Mouse (Mus musculus) layer of hippocampus, adult 11-12 months (tissue): ENCODE results near the gene Cant1.

Source experiments
- DNase-seq: peaks from one replicate; pipeline ENCODE4 v3.0.0; 2022; ENCODE audit warnings: low spot score

Gene Cant1

GRCm38 (mm10) chr11:118418834-118419504 is at the start of gene Cant1:
Gene Cant1, minus strand, starts transcription at chr11:118419086.
- DNase-seq: peak; percentile 99

GRCm38 (mm10) chr11:118467441-118468035 is 48.7 kb upstream of the Cant1 start:
- DNase-seq: no peak

DNA sequence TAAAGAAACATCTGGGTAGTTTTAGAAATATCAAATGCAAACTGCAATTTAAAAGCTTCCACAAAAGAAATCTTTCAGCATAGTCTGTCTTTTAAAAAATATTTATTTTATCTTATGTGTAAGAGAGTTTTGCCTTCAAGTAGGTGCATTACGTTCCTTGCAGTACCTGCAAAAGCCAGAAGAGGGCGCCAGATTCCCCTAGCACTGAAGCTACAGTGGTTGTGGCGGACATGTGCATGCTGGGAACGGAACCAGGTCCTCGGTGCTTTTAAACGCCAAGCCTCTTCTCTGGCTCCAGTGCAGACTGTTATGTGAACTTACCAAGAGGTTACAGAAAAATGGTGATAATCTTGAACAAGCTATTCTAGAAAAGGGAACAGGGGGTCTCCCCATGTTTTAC is 41.4 kb upstream of the Cant1 start:
- DNase-seq: no peak

DNA sequence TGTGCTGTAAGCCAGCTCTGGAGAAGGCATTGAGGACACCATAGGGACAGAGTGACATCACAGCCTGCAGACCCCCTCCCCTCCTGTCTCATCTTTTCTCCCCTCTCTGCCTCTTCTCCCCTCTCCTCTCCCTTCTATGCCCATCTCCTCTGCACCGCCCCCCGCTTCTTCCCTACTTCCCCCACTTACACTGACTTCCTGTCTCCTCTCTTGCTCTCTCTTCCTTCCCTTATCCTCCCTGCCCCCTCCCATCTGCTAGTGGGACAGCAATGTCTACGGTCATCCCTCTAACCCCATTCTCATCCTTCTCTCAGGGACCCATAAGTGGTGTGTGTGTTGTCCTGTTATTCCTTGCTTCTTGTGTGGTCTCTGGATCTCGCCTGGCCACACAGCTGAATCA is 40.6 kb upstream of the Cant1 start:
- no peak for DNase-seq

GRCm38 (mm10) chr11:118459051-118459450 is 40.2 kb upstream of the Cant1 start:
- DNase-seq: peak; percentile 57

DNA sequence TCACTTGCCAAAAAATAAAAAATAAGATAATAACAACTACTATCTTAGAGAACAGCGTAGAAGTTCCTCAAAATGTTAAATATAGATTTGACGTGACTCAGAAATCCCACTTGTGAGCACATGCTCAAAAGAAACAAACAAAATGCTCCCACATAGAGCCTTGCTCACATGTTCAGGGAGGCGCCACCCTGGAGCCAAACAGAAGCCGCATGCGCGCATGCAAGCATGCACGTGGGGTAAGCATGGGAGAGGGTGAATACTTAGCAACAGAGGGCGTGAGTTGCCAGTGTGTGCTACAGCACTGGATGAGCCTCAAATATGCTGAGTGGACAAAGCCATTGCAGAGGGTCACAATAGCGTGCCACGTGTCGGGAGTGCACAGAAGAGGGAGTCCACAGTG is 38.1 kb upstream of the Cant1 start:
- DNase-seq: peak; percentile 73

GRCm38 (mm10) chr11:118455788-118456187 is 36.9 kb upstream of the Cant1 start:
- no peak for DNase-seq

DNA sequence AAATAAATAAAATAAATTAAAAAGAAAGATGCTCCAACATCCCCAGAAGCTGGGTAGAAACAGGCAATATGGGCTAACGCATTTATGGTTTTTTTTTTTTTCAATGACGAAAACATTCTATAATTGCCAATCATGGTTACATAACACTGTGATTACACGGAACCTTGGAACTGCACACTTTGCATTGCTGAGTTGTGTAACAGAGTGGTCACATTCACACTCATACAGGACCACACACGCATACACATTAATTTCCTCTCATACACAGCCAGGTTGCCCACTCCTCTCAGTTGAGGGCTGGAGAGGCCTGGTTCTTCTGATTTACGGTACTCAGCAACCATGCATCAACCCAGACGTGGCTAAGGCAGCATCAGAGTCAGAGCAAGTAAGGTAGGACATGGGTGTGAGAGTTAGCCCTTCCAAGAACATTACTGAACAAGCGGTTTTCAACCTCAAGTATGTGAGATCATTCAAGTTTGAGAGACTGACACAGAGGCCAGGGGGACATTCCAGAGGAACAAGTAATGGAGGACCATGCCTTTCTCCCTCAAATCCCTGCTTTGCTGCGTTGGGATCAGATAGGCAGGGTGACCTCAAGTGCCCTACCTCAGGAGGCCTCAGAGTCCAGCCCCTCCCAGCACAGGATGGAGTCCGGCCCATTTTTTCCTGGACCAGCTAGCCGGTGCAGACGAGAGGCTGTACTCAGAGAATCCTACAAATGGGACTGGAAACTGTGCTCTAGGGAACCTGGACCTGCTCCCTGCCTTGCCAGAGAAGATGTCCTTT is 35.2 kb upstream of the Cant1 start:
- no peak for DNase-seq

GRCm38 (mm10) chr11:118452955-118453354 is 34.1 kb upstream of the Cant1 start:
- DNase-seq: no peak

- no peak for DNase-seq
Observed at GRCm38 (mm10) chr11:118451211-118451610, 32.3 kb upstream of the Cant1 start.

GRCm38 (mm10) chr11:118448385-118448784 is 29.5 kb upstream of the Cant1 start:
- DNase-seq: no peak

DNA sequence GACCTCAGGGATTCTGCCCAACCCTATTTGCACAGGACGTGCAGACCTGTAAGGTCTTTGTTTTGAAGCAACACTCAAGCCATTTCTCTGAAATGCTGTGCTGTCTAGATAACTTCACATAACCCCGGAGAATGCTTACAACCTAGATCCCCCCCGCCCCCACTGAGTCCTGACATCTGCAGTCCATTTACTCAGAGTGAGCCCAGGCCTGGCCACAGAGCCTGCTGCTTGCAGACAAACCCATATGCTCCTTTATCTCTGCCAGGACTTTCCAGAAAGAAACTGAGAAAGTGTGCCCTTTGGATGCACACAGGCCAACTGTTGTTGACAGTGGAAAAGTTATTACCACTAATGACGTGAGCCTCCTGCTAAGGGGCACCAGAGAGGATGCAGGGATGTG is 28.5 kb upstream of the Cant1 start:
- DNase-seq: no peak

GRCm38 (mm10) chr11:118445843-118446242 is 27.0 kb upstream of the Cant1 start:
- DNase-seq: peak; percentile 71

DNA sequence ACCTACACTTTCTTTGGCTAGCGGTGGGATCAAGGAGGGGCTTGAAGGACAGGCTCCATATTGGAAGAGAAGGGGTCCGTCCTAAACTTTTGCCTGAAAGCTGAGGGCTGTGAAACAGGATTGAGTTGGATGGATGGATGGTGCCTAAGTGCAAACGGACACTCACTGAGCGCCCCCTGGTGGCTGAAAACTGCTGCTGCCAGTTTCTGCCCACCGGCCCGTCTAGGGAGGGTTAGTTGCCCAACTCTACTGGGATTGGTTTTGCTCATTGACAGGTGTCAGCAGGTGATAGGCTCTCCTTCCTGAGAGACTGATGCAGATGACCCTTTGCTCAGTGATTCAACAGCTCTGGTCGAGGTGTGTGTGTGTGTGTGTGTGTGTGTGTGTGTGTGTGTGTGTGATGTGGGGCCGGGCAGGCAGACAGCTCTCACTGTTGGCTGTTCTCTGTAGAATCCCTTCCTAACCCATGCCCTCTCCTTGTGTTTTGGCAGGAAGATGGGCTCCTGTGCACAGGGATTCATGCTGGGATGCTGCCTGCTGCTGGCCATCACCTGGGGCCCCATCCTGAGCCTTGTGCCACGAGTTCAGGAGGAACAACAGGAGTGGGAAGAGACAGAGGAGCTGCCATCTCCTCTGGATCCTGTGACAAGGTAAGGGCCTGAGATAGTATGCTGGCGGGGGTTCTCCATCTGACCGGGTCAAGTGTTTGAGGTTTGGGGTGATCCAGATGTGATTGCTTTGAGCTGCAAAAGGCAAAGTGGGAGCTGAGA is 24.5 kb upstream of the Cant1 start:
- peak; percentile 70 for DNase-seq

DNA sequence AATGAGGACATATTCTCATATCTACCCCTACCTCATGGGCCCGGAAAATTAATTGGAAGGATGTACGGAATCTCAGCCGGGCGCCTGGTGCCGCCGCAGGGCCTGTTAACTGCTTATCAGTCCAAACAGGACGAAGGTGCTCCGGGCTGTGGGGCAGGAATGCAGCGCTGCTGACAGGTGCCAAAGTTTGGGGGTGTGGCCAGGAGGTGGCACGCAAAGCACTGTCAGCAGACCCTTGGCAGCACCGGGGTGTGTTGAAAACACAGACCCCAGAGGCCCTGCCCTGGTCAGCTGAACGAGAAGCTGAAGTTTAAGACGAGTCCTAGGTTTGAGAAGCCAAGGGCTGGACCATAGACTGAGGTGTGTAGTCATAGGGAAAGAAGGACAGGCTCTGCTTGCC is 23.8 kb upstream of the Cant1 start:
- no peak for DNase-seq

DNA sequence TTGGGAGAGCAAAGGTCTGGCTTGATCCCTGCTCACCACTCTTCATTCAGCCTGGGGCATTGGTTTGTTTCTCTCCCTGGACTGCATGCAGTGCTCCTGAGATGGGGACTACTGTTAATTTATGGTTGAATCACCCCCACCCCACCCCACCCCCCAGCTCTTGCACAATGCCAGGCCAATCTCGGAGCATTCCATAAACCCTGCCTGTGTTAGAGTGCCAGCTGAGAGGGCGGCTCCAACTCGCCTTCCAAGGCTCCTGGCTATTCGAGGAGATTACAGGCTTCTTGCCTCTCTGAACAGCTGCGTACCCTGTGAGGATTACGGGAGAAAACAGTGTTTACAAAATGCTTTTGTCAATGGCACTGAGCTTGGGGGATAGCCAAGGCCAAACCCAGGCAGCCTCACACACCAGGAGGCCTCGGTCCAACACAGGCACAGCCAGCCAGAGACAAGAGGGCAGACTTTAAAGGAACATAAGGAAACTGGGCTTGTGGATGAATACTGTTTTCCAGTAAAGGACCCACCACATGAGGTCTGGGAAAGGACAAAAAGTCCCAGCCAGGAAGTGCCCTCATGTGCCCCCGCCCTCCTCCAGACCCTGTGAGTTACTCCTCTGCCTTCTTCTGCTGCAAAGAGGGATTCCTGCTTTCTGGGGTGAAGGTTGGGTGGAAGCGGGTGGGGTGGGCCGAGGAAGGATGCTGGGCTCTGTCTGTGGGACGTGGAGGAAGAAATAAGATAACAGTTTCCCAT is 20.0 kb upstream of the Cant1 start:
- DNase-seq: no peak

- DNase-seq: peak; percentile 61
Observed at GRCm38 (mm10) chr11:118436471-118436935, 17.6 kb upstream of the Cant1 start.

DNA sequence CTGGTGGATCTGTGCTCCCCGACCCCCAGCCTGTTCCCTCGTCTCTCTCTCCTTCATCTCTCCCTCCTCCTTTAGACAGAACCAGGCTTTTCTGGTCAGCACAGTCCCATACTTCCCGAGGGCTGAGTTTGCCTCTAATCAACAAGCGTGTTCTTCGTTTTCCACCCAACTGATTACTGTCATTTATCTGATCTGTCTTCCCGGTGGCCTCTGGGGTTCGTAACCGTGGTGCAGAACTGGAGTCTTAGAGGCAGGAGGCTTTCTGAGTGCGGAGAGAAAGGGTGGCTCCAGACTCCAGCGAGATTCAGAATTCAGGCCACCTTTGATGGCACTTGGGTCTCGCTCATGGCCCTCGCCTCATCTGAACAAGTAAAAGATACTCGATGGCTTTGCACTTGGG is 15.2 kb upstream of the Cant1 start:
- DNase-seq: no peak

DNA sequence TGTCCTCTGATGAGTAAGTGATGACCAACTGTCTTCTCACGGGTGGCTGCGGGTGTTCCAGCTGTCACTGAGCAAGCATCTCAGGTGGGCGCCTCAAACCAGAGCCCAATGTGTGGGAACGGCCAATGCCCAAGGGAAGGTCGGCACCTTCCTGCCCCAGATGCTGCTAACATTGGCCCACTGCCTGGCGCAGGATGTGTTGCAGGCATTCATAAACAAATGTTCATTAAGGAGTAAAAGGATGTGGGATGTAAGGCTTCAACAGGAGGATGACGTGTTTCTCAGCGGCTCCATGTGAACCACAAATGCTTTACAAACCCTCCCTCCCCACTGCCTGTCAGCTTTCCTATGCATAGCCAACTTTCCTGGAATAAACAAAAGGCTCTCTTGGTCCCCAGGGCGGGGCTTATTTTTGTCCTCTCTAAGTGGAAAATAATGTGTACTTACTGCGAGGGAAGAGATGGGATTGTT is 14.5 kb upstream of the Cant1 start:
- no peak for DNase-seq

GRCm38 (mm10) chr11:118431100-118431948 is 12.4 kb upstream of the Cant1 start:
- no peak for DNase-seq
